Mouse (Mus musculus) bone marrow, adult 2 months (tissue): ENCODE measurements around the gene Trim11. TPM values are rescaled to one million over a fixed set of nuclear protein-coding genes. Genes with fewer than 3 reads are reported as not detected.
A peak's percentile ranks its signal among the peaks of the same experiment; 100 is the strongest.

Source experiments
- H3K27ac ChIP-seq: fragments of 200-500 bp; 2 replicates; pipeline ENCODE4 v1.5.1; 2012; ENCODE audit warnings: low read depth, mild to moderate bottlenecking, control low read depth, inconsistent platforms, low read length; ENCODE audit not compliant: control insufficient read depth, poor library complexity, insufficient read depth
- H3K4me1 ChIP-seq: fragments of 200-500 bp; 2 replicates; pipeline ENCODE4 v1.6.1; 2011; ENCODE audit warnings: low read length; ENCODE audit not compliant: control insufficient read depth, insufficient read depth
- H3K4me3 ChIP-seq: fragments of 200-500 bp; replicated peaks from 2 replicates; pipeline ENCODE3; 2011; ENCODE audit warnings: mild to moderate bottlenecking, low read depth, low read length, control low read depth; ENCODE audit not compliant: control insufficient read depth
- CTCF ChIP-seq: fragments of 200-500 bp; IDR thresholded peaks from 2 replicates; pipeline ENCODE4 v1.5.1; 2011; ENCODE audit warnings: low read length, control low read depth; ENCODE audit not compliant: control insufficient read depth, insufficient read depth
- POLR2A ChIP-seq: fragments of 200-500 bp; IDR thresholded peaks from 2 replicates; pipeline ENCODE4 v1.6.1; 2011; ENCODE audit warnings: low read depth, mild to moderate bottlenecking, control low read depth, low read length, borderline replicate concordance; ENCODE audit not compliant: control insufficient read depth
- WGBS: fragments of 180-500 bp; shearing (Covaris S2); methylation state at CpG from one replicate; pipeline ENCODE4 v1.1.7; 2018; 5-methylcytosine and 5-hydroxymethylcytosine counted together
- polyA plus RNA-seq: library from polyadenylated mRNA; stranded (reverse); fragments of >200 nt; gene quantifications from 2 replicates; pipeline ENCODE4 v1.2.4, GENCODE M21; 2011; ENCODE audit warnings: low replicate concordance; ENCODE audit not compliant: missing spikeins, insufficient read depth, insufficient read length

Gene Trim11
- polyA plus RNA-seq, 1 experiment = 67.8 TPM

GRCm38 (mm10) chr11:58989166-58989565 lies 11.3 kb downstream of the Trim11 start:
- TF ChIP-seq CTCF = no peak
- TF ChIP-seq POLR2A = no peak
- no peak overlapping the region for H3K4me3 ChIP-seq
- no peaks in the 10 kb centered on the region; the same call in 1 of the 2 replicates for H3K4me1 ChIP-seq
- WGBS = 92% methylated on average over 4 of the region's 4 CpGs
- H3K27ac ChIP-seq = no peak overlapping the region

DNA sequence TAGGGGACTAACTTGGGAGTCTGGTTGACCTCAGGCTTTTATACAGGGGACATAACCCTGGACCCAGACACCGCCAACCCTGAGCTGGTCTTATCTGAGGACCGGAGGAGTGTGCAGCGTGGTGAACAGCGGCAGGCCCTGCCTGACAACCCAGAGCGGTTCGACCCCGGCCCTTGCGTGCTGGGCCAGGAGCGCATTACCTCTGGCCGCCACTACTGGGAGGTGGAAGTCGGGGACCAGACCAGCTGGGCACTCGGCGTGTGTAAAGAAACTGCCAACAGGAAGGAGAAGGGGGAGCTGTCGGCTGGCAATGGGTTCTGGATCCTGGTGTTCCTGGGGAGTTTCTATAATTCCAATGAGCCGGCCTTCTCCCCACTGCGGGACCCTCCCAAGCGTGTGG lies 12.2 kb downstream of the Trim11 start:
- H3K27ac ChIP-seq = no peak overlapping the region
- 91% methylated on average over 17 of the region's 17 CpGs for WGBS
- TF ChIP-seq POLR2A (no peak), CTCF (no peak)
- H3K4me1 ChIP-seq = no peaks in the 10 kb centered on the region; the same call in 1 of the 2 replicates
- no peak overlapping the region for H3K4me3 ChIP-seq

GRCm38 (mm10) chr11:58990794-58991193 lies 12.9 kb downstream of the Trim11 start:
- Histone ChIP-seq H3K4me1 (peaks cover 3% of the 10 kb centered on the region), H3K4me3 (no peak overlapping the region)
- TF ChIP-seq CTCF (no peak), POLR2A (no peak)

DNA sequence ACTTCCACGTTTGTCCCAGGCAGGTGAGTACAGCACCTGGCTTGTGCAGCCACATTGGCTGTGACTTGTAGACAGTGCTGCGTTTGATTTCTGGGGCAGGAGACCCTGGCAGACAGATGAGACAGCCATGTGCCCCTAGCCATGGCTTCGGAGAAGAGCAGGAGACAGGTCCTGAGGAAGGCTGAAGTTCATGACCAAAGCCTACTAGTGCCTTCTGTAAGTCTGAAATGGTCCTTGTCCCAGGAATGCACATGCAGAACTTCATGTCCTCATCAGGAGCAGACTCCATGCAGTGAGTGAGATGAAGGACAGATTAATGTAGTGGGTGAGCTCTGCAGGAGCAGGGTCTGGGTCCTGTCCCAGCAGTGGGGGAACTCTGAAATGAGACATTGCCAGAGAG lies 14.0 kb downstream of the Trim11 start:
- Histone ChIP-seq H3K27ac (no peak overlapping the region), H3K4me1 (peaks cover 4% of the 10 kb centered on the region), H3K4me3 (no peak overlapping the region)
- no peak for TF ChIP-seq POLR2A
- no peak for TF ChIP-seq CTCF
- 61% methylated on average over 3 of the region's 3 CpGs for WGBS

More at GRCm38 (mm10) chr11:58990794-58991193, 12.9 kb downstream of the Trim11 start:
- 65% methylated on average over 9 of the region's 9 CpGs for WGBS
- H3K27ac ChIP-seq = no peak overlapping the region

DNA sequence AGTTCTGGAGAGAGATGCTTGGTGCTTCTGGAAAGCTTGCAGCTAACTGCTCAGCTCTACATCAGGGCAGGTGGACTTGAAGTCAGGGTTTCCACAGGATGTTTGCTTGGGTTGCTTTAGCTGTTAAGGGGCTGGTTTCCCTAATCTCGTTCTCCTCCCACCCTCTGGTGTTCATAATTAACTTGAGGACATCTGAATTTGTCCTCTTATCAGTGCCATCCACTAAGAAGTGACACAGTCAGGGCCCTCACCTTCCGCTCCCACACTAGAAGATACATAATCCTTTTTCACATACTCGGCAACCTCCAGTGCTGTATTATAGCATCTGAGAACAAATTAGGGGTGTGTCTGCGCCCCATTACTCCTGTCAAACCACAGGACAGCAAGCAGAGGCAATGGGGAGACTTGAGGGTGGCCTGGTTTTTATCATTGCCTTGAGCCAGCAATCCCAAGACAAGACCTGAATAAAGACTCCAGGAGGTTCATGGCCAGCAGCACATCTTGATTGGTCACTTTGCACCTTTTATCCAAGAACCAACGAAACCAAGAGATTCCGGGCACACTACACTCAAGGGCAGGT lies 15.3 kb downstream of the Trim11 start:
- Histone ChIP-seq H3K4me3 (no peak overlapping the region), H3K27ac (no peak overlapping the region), H3K4me1 (peaks cover 4% of the 10 kb centered on the region)
- TF ChIP-seq POLR2A (no peak), CTCF (no peak)
- WGBS = 65% methylated on average over 6 of the region's 6 CpGs

- H3K27ac ChIP-seq = no peak overlapping the region
- WGBS = 5% methylated on average over 33 of the region's 35 CpGs
- TF ChIP-seq CTCF (no peak), POLR2A (no peak)
- H3K4me1 ChIP-seq = peaks cover 4% of the 10 kb centered on the region
- H3K4me3 ChIP-seq = no peak overlapping the region
Measured at GRCm38 (mm10) chr11:58994337-58994826, 16.5 kb downstream of the Trim11 start.

DNA sequence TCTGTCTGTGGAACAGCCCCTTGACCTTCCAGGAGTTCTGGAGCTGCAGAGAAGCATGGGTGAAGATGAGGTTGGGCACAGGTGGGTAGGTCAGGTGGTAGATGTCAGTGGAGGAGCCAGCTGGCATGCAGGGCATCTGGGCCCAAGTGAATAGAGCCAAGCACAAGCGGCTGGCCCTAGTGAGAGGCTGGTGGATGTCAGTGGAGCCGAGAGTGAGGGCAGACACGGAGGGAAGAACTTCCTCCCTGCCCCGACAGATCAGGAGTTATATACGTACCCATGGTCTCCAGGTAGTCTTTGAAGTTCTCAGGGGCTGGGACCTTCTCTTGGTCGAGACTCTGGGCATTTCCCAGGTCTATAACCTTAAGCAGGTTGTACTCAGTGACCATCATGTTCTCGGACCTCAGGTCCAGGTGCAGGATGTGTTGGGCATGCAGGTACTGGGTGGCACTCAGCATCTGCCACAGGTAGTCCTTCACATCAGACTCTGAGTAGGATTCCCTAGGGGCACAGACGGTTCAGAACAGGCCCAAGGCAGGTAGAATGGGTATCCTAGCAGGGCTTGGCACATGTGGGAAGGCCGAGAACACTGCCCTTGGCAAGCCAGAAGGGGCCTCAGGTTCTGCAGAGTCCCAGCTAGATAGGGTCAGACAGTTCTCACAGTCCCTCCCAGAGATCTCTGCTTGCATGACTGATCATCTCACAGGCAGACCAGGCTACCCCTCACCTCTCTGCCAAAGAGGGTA lies 17.3 kb downstream of the Trim11 start:
- WGBS = 63% methylated on average over 9 of the region's 9 CpGs
- TF ChIP-seq POLR2A (no peak), CTCF (no peak)
- peaks cover 4% of the 10 kb centered on the region for H3K4me1 ChIP-seq
- no peak overlapping the region for H3K27ac ChIP-seq
- H3K4me3 ChIP-seq = no peak overlapping the region

DNA sequence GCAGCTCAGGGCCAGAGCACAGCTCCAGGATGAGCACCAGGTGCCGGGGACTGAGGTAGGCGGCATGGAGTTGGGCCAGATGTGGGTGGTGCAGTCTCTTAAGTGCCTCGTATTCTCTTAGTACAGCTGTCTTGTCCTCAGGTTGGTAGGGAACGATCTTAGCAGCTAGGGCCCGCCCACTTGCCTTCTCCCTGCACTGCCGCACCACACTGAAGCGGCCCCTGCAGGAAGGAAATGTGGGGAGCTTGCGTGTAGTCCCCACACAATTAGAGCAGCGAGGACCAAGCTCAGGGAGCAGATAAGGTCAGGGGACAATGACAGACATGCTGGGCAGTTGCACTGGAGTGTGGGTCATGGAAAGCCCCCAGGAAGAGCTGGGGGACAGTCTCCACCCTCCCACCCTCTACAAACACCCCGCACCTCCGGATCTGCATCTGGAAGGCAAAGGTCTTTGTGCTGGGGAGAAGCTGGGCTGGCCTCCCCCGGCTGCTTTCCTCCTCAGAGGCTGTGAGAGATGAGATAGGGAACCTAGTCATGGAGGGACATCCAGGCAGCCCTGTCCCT lies 18.0 kb downstream of the Trim11 start:
- Histone ChIP-seq H3K27ac (no peak overlapping the region), H3K4me3 (no peak overlapping the region), H3K4me1 (peaks cover 4% of the 10 kb centered on the region)
- WGBS = 3% methylated on average over 12 of the region's 12 CpGs
- TF ChIP-seq CTCF (peak; percentile 31; the same call in 1 of the 2 replicates), POLR2A (no peak)

DNA sequence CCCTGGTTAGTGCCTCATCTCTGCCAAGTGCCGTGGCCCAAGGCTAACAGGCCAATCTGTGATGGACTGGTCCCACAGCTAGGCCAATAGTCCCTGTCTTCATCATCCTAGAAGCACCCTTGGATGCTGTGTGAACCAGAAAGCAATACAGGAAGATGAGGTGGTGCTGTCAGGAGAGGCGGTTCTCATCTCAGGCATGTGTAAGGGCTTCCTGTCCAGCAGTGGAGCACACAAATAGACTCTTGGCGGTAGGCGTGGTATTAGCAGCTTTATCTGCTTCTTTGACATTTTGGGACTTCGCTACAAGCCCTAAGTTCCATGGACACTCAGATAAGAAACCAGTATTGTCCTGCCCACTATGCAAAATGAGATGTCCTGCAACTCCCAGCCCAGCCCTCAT lies 19.6 kb downstream of the Trim11 start:
- TF ChIP-seq CTCF = no peak
- Histone ChIP-seq H3K27ac (no peak overlapping the region), H3K4me3 (no peak overlapping the region), H3K4me1 (peaks cover 4% of the 10 kb centered on the region)
- WGBS = 66% methylated on average over 5 of the region's 5 CpGs
